Comparison of ENCODE assay signal across 10 mouse cellular contexts in the genomic region with DNA sequence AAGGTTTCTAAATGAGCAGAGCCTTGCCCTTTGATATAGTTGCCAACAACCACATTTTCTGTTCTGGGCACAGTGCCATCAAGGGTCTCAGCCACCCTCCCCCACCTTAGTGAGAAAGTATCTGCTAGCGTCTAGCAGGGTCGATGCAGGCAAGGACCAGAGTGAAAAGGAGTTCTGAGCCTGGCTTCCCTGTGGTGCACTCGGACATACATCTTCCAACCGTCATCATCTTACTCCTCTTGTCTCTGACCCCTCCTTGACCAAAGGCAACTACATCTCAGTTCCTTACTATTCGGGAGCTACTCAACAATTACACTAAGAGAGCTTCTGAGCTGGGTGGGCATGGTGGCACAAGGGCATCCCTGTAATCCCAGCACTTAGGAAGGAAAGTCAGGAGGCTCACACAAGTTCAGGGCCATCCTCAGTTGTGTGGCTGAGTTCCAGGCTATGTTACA. TPM values are rescaled to one million over a fixed set of nuclear protein-coding genes. Genes with fewer than 3 reads are reported as not detected.
DNase-seq lines count a peak whose midpoint lies in the region; ATAC-seq and TF ChIP-seq lines count a peak whose summit lies in the region.
"Had no signal": no experiment of that assay in that cellular context is flagged by ENCODE, and none has a peak within 500 bp of the region (broad histone marks: within the 10 kb centered on the region; RNA-seq: fewer than 3 reads in every experiment).

No protein-coding gene starts in this region.

- no peak overlapping the region for H3K4me3 ChIP-seq in embryonic facial prominence, embryonic 12.5 days
- H3K4me3 ChIP-seq in embryonic facial prominence, embryonic 10.5 days = no peak overlapping the region
- 0 out of 2 replicates have a peak overlapping the region, but pooled peaks have one; percentile 19 for H3K4me3 ChIP-seq in spleen, adult 2 months (ENCODE audit: extremely low read depth, insufficient read depth, insufficient read length)
- H3K4me3 ChIP-seq in midbrain, postnatal 0 days (ENCODE audit: low read depth, low read length) = no peak overlapping the region
- H3K4me3 ChIP-seq: erythroblast, embryonic 14.5 days had no signal

- no peak for TF ChIP-seq CTCF in spleen, adult 2 months (IDR thresholded peaks at IDR 0.05; ENCODE audit: extremely low read depth, insufficient read depth, insufficient read length, insufficient replicate concordance)
- TF ChIP-seq CTCF in midbrain, postnatal 0 days (IDR thresholded peaks at IDR 0.05) = no peak

- H3K9ac ChIP-seq in embryonic facial prominence, embryonic 12.5 days = no peak overlapping the region
- no peak overlapping the region for H3K9ac ChIP-seq in midbrain, postnatal 0 days (replicated peaks; ENCODE audit: low read length, poor library complexity, severe bottlenecking)

- H3K36me3 ChIP-seq in embryonic facial prominence, embryonic 12.5 days = no peaks in the 10 kb centered on the region
- no peaks in the 10 kb centered on the region for H3K36me3 ChIP-seq in embryonic facial prominence, embryonic 10.5 days (replicated peaks)
- no peaks in the 10 kb centered on the region for H3K36me3 ChIP-seq in spleen, adult 2 months (ENCODE audit: control insufficient read depth, insufficient read depth, low read length)
- no peaks in the 10 kb centered on the region for H3K36me3 ChIP-seq in midbrain, postnatal 0 days (ENCODE audit: insufficient read depth, low read length)

- TF ChIP-seq POLR2A in spleen, adult 2 months (IDR thresholded peaks at IDR 0.05; ENCODE audit: low read depth, low read length) = no peak

- no peak for DNase-seq in embryonic facial prominence, embryonic 10.5 days (ENCODE audit: low spot score)
- DNase-seq in spleen, adult 2 months (ENCODE audit: low read depth in 1 of 2, low spot score in 2 of 2) = no peak
- no peak for DNase-seq in spleen, postnatal 36 days (ENCODE audit: low spot score in 2 of 2)
- no peak for DNase-seq in midbrain, postnatal 0 days (ENCODE audit: low spot score)
- peak; percentile 22 to 42 for DNase-seq in thymus, postnatal 36 days
- no peak for DNase-seq in urinary bladder, adult 18-20 months (ENCODE audit: low spot score in 2 of 2)
- no peak for DNase-seq in kidney, postnatal 25 days
- DNase-seq: cerebellum, adult 11 months had no signal

- peaks cover 16% of the 10 kb centered on the region for H3K4me1 ChIP-seq in embryonic facial prominence, embryonic 12.5 days
- peaks cover 24% of the 10 kb centered on the region for H3K4me1 ChIP-seq in embryonic facial prominence, embryonic 10.5 days
- peaks cover 10% of the 10 kb centered on the region; the same call in 1 of the 2 replicates for H3K4me1 ChIP-seq in spleen, adult 2 months (ENCODE audit: control insufficient read depth, insufficient read depth, insufficient read length)
- no peaks in the 10 kb centered on the region; the same call in 1 of the 2 replicates for H3K4me1 ChIP-seq in midbrain, postnatal 0 days (ENCODE audit: insufficient read depth, low read length)

- H3K27ac ChIP-seq in embryonic facial prominence, embryonic 12.5 days = 0 out of 2 replicates have a peak overlapping the region, but pooled peaks have one; percentile 30
- H3K27ac ChIP-seq in embryonic facial prominence, embryonic 10.5 days (replicated peaks) = no peak overlapping the region
- H3K27ac ChIP-seq in spleen, adult 2 months (ENCODE audit: insufficient read depth, low read length) = peak overlapping the region; percentile 92
- no peak overlapping the region for H3K27ac ChIP-seq in midbrain, postnatal 0 days (ENCODE audit: low read depth, low read length)

- 47% methylated on average over 5 of the region's 5 CpGs for WGBS in embryonic facial prominence, embryonic 12.5 days
- WGBS in embryonic facial prominence, embryonic 10.5 days = 60% methylated on average over 5 of the region's 5 CpGs
- WGBS in spleen, adult 2 months = 53% methylated on average over 5 of the region's 5 CpGs
- 36% methylated on average over 5 of the region's 5 CpGs for WGBS in midbrain, postnatal 0 days

- ATAC-seq in embryonic facial prominence, embryonic 12.5 days (ENCODE audit: insufficient number of reproducible peaks, insufficient read depth, low FRiP score, low TSS enrichment) = 0 out of 2 replicates have a peak, but pooled peaks have one; percentile 7
- no peak; the same call in 1 of the 2 replicates for ATAC-seq in midbrain, postnatal 0 days (ENCODE audit: low FRiP score)

- H3K4me2 ChIP-seq in embryonic facial prominence, embryonic 12.5 days (replicated peaks) = no peak overlapping the region
- H3K4me2 ChIP-seq in midbrain, postnatal 0 days (ENCODE audit: low read depth, low read length, poor library complexity, severe bottlenecking) = peak overlapping the region; percentile 5; the same call in 1 of the 2 replicates

- no peaks in the 10 kb centered on the region for H3K9me3 ChIP-seq in embryonic facial prominence, embryonic 12.5 days
- H3K9me3 ChIP-seq in embryonic facial prominence, embryonic 10.5 days = no peaks in the 10 kb centered on the region
- H3K9me3 ChIP-seq in midbrain, postnatal 0 days (ENCODE audit: low read length) = no peaks in the 10 kb centered on the region

- no peaks in the 10 kb centered on the region for H3K27me3 ChIP-seq in embryonic facial prominence, embryonic 12.5 days
- no peaks in the 10 kb centered on the region for H3K27me3 ChIP-seq in embryonic facial prominence, embryonic 10.5 days (replicated peaks; ENCODE audit: low read depth, poor library complexity, severe bottlenecking)
- H3K27me3 ChIP-seq in spleen, adult 2 months (ENCODE audit: control insufficient read depth, insufficient read depth, low read length) = no peaks in the 10 kb centered on the region
- no peaks in the 10 kb centered on the region for H3K27me3 ChIP-seq in midbrain, postnatal 0 days (ENCODE audit: insufficient read depth, low read length)

RNA-seq across cellular contexts. Expression of a gene that starts 48.5 kb away (rescaled TPM):
- polyA plus RNA-seq in embryonic facial prominence, embryonic 12.5 days (2016; fragmentation: Nextera tagmentation; extraction: Ambion mirVana) = 118 and 120 TPM in 2 replicates
- polyA plus RNA-seq in embryonic facial prominence, embryonic 10.5 days (2016; fragmentation: Nextera tagmentation; extraction: Ambion mirVana) = 86.7 TPM in 2 replicates
- polyA plus RNA-seq in spleen, adult 2 months (2012; rRNA removed) = 23.3 and 25.3 TPM in 2 replicates
- total RNA-seq in midbrain, postnatal 0 days (2014; rRNA removed) = 49.3 and 66.4 TPM in 2 replicates
- polyA plus RNA-seq in midbrain, postnatal 0 days (2015; fragmentation: Nextera tagmentation; extraction: Ambion mirVana) = 132 and 144 TPM in 2 replicates

Comparison
In these comparisons a context has a peak if more than half of its experiments do, and no peak if none do; other contexts are left out.
1. H3K27ac ChIP-seq: peak in embryonic facial prominence, embryonic 12.5 days (single experiment) and spleen, adult 2 months (single experiment); none in embryonic facial prominence, embryonic 10.5 days (single experiment) and midbrain, postnatal 0 days (single experiment).
2. DNase-seq: peak in thymus, postnatal 36 days (2 of 2); none in embryonic facial prominence, embryonic 10.5 days (single experiment), spleen, adult 2 months (0 of 2), spleen, postnatal 36 days (0 of 2), midbrain, postnatal 0 days (single experiment), urinary bladder, adult 18-20 months (0 of 2) and kidney, postnatal 25 days (0 of 2).